Mouse (Mus musculus) kidney, adult 8-10 months (tissue): ENCODE measurements around the gene Fmo5.

ENCODE experiments used
- DNase-seq, 2 experiments: peaks; one replicate each; pipeline ENCODE4 v3.0.0; 2022

The Fmo5 gene

GRCm38 (mm10) chr3:97628391-97629001 is at the start of gene Fmo5:
Fmo5 (plus strand) TSS chr3:97628804.
- peak; percentile 71 to 84 for DNase-seq

- DNase-seq: peak; percentile 39 to 82
These were observed 43.0 kb upstream of the Fmo5 start for GRCm38 (mm10) chr3:97585383-97586160.

GRCm38 (mm10) chr3:97587656-97588055 is 40.9 kb upstream of the Fmo5 start:
- no peak for DNase-seq

- no peak for DNase-seq
These were observed 37.9 kb upstream of the Fmo5 start for GRCm38 (mm10) chr3:97590699-97591098.

GRCm38 (mm10) chr3:97593089-97593488 is 35.5 kb upstream of the Fmo5 start:
- DNase-seq: no peak

- DNase-seq: no peak
These were observed 34.5 kb upstream of the Fmo5 start for GRCm38 (mm10) chr3:97594140-97594539.

GRCm38 (mm10) chr3:97595066-97595465 is 33.5 kb upstream of the Fmo5 start:
- no peak for DNase-seq

- no peak for DNase-seq
These were observed 31.8 kb upstream of the Fmo5 start for GRCm38 (mm10) chr3:97596796-97597195.

- DNase-seq: no peak
These were observed 28.4 kb upstream of the Fmo5 start for GRCm38 (mm10) chr3:97600050-97600832.

- DNase-seq: peak; percentile 36 to 55
These were observed 19.3 kb upstream of the Fmo5 start for GRCm38 (mm10) chr3:97609201-97609844.

- DNase-seq: peak; percentile 85 to 92
These were observed 18.7 kb upstream of the Fmo5 start, which contains the start of gene Chd1l for GRCm38 (mm10) chr3:97609845-97610410. Chd1l (minus strand) TSS chr3:97610203.

- no peak for DNase-seq
These were observed 17.6 kb upstream of the Fmo5 start for GRCm38 (mm10) chr3:97611021-97611420.

GRCm38 (mm10) chr3:97615154-97615553 is 13.4 kb upstream of the Fmo5 start:
- DNase-seq: no peak

GRCm38 (mm10) chr3:97615933-97616332 is 12.7 kb upstream of the Fmo5 start:
- DNase-seq: no peak

- no peak for DNase-seq
These were observed 11.3 kb upstream of the Fmo5 start for GRCm38 (mm10) chr3:97617091-97617825.

GRCm38 (mm10) chr3:97617899-97618298 is 10.7 kb upstream of the Fmo5 start:
- DNase-seq: no peak

GRCm38 (mm10) chr3:97620657-97621056 is 7.9 kb upstream of the Fmo5 start:
- DNase-seq: no peak

- peak; percentile 24 to 60 for DNase-seq
These were observed 4.0 kb upstream of the Fmo5 start for GRCm38 (mm10) chr3:97624611-97625010.

GRCm38 (mm10) chr3:97627893-97628292 is 711 bp upstream of the Fmo5 start:
- DNase-seq: peak in 1 of 2 experiments; percentile 23

GRCm38 (mm10) chr3:97629941-97630340 is 1.3 kb downstream of the Fmo5 start:
- DNase-seq: no peak

GRCm38 (mm10) chr3:97630746-97631145 is 2.1 kb downstream of the Fmo5 start:
- no peak for DNase-seq
